Mouse (Mus musculus) midbrain, postnatal 0 days (tissue): Measurements from ENCODE around the gene Nkain4. TPM values are rescaled to one million over a fixed set of nuclear protein-coding genes. Genes with fewer than 3 reads are reported as not detected.

Experiments used
- ATAC-seq: fragments of 200-750 bp; cut with Nextera tagmentation; 2 replicates; pipeline ENCODE4 v1.8.0; 2017; ENCODE audit warnings: moderate number of reproducible peaks, mild to moderate bottlenecking, moderate TSS enrichment, moderate library complexity; ENCODE audit not compliant: low FRiP score
- DNase-seq: peaks from one replicate; pipeline ENCODE4 v3.0.0-alpha.2; 2015; ENCODE audit warnings: low spot score
- H3K27ac ChIP-seq: fragments of 300-500 bp; sonication (generic); 2 replicates; pipeline ENCODE4 v1.5.1; 2014; ENCODE audit warnings: low read depth, mild to moderate bottlenecking, low read length, mixed read lengths
- H3K27me3 ChIP-seq: fragments of 300-500 bp; sonication (generic); 2 replicates; pipeline ENCODE4 v1.6.1; 2014; ENCODE audit warnings: low read length, control low read depth, mixed read lengths; ENCODE audit not compliant: insufficient read depth
- H3K36me3 ChIP-seq: fragments of 300-500 bp; sonication (generic); 2 replicates; pipeline ENCODE4 v1.6.1; 2014; ENCODE audit warnings: low read length, control low read depth, mixed read lengths; ENCODE audit not compliant: insufficient read depth
- H3K4me1 ChIP-seq: fragments of 300-500 bp; sonication (generic); 2 replicates; pipeline ENCODE4 v1.6.1; 2014; ENCODE audit warnings: mild to moderate bottlenecking, control low read depth, antibody characterized with exemption, low read length, mixed read lengths; ENCODE audit not compliant: insufficient read depth
- H3K4me2 ChIP-seq: fragments of 300-500 bp; sonication (generic); 2 replicates; pipeline ENCODE4 v1.6.1; 2014; ENCODE audit warnings: low read depth, mild to moderate bottlenecking, low read length, mixed read lengths; ENCODE audit not compliant: poor library complexity, severe bottlenecking
- H3K4me3 ChIP-seq: fragments of 300-500 bp; sonication (generic); 2 replicates; pipeline ENCODE4 v1.5.1; 2014; ENCODE audit warnings: low read depth, mild to moderate bottlenecking, low read length, moderate library complexity
- H3K9ac ChIP-seq: fragments of 300-500 bp; sonication (generic); replicated peaks from 2 replicates; pipeline ENCODE4 v1.6.1; 2014; ENCODE audit warnings: mild to moderate bottlenecking, low read length, moderate library complexity, mixed read lengths; ENCODE audit not compliant: poor library complexity, severe bottlenecking
- H3K9me3 ChIP-seq: fragments of 300-500 bp; sonication (generic); 2 replicates; pipeline ENCODE4 v1.6.1; 2016; ENCODE audit warnings: low read length, control low read depth
- CTCF ChIP-seq: IDR thresholded peaks from 2 replicates; pipeline ENCODE4 v1.5.1; 2016; ENCODE audit warnings: antibody characterized with exemption, mild to moderate bottlenecking
- WGBS: fragments of 180-500 bp; shearing (Covaris S2); extraction: QIAGEN DNeasy Blood & Tissue Kit; methylation state at CpG from one replicate; pipeline ENCODE4 v1.1.7; 2014; 5-methylcytosine and 5-hydroxymethylcytosine counted together
- polyA plus RNA-seq: library from polyadenylated mRNA; unstranded; fragments of >200 nt; fragmentation: Nextera tagmentation; extraction: Ambion mirVana; gene quantifications from 2 replicates; pipeline ENCODE4 v1.2.1, GENCODE M21; 2015
- total RNA-seq: library from RNA; depleted of rRNA; stranded (reverse); fragments of >200 nt; gene quantifications from 2 replicates; pipeline ENCODE4 v1.2.3, GENCODE M21; 2014; rRNA removed

Gene Nkain4
- total RNA-seq: 40.4 and 59.5 TPM in 2 replicates
- polyA plus RNA-seq: 95.5 and 111 TPM in 2 replicates

DNA sequence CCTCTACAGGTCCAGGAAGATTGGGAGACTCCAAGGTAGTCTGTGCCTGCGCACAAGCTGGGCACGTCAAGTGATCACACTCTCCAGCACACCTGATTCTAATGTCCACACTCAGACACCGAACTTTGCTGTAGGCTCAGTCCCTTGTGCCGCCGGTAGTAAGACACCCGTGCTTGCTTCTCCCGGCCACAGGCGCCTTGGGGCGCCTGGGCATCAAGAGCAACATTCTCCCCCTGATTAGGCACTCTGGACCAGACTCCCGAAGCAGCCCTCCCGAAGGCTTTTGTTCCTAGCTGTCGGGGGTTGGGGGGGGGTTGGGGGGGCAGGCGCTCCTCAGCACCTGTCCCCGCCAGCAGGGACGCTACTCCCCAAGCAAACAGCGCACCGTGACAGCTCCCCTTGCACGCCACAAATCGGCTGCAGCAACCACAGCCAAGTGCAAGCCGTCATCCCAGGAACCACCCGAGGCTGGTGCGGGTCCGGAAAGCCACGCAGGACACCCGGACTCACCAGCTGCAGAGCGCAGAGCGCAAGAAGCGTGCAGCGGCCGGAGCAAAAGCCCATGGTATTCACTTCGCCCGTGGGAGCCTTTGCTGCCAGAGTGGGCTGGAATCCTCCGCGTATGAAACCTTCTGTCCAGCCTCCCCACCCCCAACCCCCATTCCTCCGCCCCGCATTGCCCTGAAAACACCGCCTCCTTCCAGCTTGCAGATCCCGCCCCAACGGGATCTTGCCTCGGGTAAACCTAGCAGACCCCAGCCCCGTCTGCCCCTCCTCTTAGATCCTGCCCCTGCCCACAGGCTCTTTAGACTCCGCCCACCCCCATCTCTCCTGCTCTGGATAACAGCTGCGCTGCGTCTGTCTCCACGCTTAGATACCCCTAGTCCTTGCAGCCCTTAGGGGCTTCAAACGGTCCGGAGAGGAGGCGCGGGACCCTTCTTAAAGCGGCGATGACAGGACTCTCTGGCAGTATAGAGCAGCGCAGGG, at the start of gene Nkain4:
Gene Nkain4, minus strand, starts transcription at position 639 of the 987 bp plus-strand sequence.
- Histone ChIP-seq H3K9ac (peak within 1 kb of the TSS; percentile 70), H3K9me3 (no peaks in the 10 kb centered on the region), H3K4me3 (peak within 1 kb of the TSS; percentile 55), H3K4me2 (peak within 1 kb of the TSS; percentile 86), H3K36me3 (no peaks in the 10 kb centered on the region), H3K4me1 (peaks cover 13% of the 10 kb centered on the region), H3K27ac (peak within 1 kb of the TSS; percentile 74), H3K27me3 (no peaks in the 10 kb centered on the region)
- peak; percentile 83 for ATAC-seq
- WGBS: under 1% methylated on average over 52 of the region's 52 CpGs
- peak; percentile 58 for TF ChIP-seq CTCF
- DNase-seq: peak; percentile 94

DNA sequence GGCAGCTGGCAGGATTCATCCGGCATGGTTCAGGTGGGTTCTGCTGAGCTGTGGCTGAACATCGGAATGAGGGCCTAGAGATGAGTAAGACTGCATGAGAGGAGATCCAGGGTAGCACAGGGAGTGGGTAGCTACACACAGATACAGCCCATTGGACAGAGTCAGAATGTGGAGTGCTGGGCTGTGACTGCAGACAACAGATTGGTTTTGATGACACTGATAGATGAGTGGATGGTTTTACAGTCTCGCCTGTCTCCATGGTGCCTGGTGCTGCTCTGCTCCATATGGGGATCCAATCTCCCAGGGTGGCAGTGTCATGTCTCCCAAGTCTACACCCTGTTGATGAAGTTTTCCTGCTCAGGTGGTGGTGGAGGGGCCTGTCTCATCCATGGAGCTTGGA, 42.4 kb upstream of the Nkain4 start:
- Histone ChIP-seq H3K9me3 (no peaks in the 10 kb centered on the region), H3K27ac (no peak overlapping the region), H3K4me1 (no peaks in the 10 kb centered on the region), H3K27me3 (no peaks in the 10 kb centered on the region), H3K4me3 (no peak overlapping the region), H3K9ac (no peak overlapping the region), H3K36me3 (no peaks in the 10 kb centered on the region), H3K4me2 (no peak overlapping the region)
- WGBS: 76% methylated on average over 3 of the region's 3 CpGs
- TF ChIP-seq CTCF: no peak
- DNase-seq: no peak
- ATAC-seq: no peak

DNA sequence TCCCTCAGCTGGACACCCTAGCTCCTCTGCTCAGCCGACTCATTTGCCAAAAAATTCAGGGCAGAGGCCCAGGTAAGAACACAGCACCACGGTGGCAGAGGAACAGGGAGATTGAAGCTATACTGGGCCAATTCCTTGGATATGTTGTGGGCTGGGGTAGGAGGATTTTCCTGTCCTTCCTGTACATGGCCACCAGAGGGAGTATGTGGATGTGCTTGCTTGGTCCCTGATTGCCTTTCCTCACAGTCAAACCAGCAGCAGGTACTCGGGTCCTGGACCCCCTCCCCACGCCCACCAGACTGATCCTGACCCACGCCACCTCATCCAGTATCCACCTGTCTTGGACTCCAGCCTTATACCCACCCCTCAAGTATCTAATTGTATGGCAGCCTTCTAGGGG, 41.9 kb upstream of the Nkain4 start:
- H3K4me2 ChIP-seq: no peak overlapping the region
- no peaks in the 10 kb centered on the region for H3K9me3 ChIP-seq
- ATAC-seq (peak; percentile 72), DNase-seq (peak; percentile 67)
- H3K9ac ChIP-seq: no peak overlapping the region
- peak; percentile 96 for TF ChIP-seq CTCF
- no peaks in the 10 kb centered on the region for H3K27me3 ChIP-seq
- no peak overlapping the region for H3K4me3 ChIP-seq
- no peak overlapping the region for H3K27ac ChIP-seq
- WGBS: 9% methylated on average over 5 of the region's 5 CpGs
- H3K36me3 ChIP-seq: no peaks in the 10 kb centered on the region
- H3K4me1 ChIP-seq: no peaks in the 10 kb centered on the region

DNA sequence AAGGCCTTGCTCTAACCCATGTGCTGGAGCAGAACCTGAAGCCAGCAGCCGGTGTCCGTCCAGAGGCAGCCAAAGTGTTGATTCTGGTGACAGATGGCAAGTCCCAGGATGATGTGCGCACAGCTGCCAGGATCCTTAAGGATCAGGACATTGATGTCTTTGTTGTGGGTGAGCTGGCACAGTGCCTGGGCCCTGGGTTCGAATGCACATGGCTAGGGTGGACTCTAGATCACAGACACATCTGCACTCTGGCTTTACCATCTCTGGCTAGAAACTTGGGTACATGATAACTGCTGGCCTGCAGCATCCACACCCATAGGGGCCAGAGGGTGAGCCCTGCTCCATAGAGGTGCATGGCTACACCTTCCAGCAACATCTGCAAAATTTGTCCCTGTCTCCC, 41.0 kb upstream of the Nkain4 start:
- H3K4me2 ChIP-seq: no peak overlapping the region
- no peaks in the 10 kb centered on the region for H3K4me1 ChIP-seq
- no peak overlapping the region for H3K27ac ChIP-seq
- H3K9me3 ChIP-seq: no peaks in the 10 kb centered on the region
- TF ChIP-seq CTCF: no peak
- 78% methylated on average over 4 of the region's 4 CpGs for WGBS
- no peaks in the 10 kb centered on the region for H3K36me3 ChIP-seq
- no peaks in the 10 kb centered on the region for H3K27me3 ChIP-seq
- no peak for DNase-seq
- no peak for ATAC-seq
- H3K9ac ChIP-seq: no peak overlapping the region
- no peak overlapping the region for H3K4me3 ChIP-seq

DNA sequence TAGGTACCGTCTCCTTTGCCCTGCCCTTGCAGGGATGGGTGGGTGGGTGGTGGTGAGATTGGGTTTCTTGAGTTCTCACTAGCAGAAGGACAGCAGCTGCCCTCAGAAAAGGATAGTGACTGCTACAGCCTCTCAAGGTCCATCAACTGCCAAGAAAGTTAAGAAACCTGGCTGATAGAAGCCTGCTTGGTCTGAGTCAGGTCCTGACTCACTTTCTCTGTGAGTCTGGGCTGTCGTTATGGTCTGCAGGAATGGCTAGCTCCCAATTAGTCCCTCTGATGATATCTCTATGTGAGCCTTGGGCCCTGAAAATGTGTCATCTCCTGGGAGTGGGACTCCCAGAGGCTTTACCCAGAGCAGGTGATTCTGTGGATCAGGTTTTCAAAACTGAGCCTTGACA, 39.9 kb upstream of the Nkain4 start:
- ATAC-seq: no peak
- Histone ChIP-seq H3K4me2 (no peak overlapping the region), H3K4me3 (no peak overlapping the region), H3K27ac (no peak overlapping the region), H3K4me1 (no peaks in the 10 kb centered on the region), H3K27me3 (no peaks in the 10 kb centered on the region), H3K9ac (no peak overlapping the region), H3K9me3 (no peaks in the 10 kb centered on the region), H3K36me3 (no peaks in the 10 kb centered on the region)
- no peak for TF ChIP-seq CTCF
- 76% methylated on average over 2 of the region's 2 CpGs for WGBS
- DNase-seq: no peak

DNA sequence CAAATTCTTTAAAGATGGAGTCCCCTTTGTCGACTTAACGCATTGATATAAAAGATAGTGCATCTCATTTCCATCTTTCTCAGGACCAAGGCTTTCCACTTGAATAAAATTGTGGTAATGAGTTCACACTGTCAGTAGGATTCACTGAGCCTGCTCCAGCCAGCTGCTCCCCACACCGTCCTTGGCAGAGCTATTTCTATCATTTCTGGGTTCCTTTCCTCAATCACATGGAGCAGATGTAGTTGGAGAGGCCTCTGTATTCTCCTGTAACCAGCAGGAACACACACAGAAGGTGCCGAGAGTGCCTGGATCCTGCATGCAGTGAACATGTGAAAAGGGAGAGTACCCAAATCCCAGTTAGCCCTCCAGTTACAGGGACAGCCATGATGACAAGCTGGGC, 35.8 kb upstream of the Nkain4 start:
- Histone ChIP-seq H3K4me3 (no peak overlapping the region), H3K27ac (no peak overlapping the region), H3K9me3 (no peaks in the 10 kb centered on the region), H3K27me3 (no peaks in the 10 kb centered on the region), H3K36me3 (no peaks in the 10 kb centered on the region), H3K9ac (no peak overlapping the region), H3K4me1 (no peaks in the 10 kb centered on the region), H3K4me2 (no peak overlapping the region)
- ATAC-seq: no peak
- TF ChIP-seq CTCF: no peak
- DNase-seq: no peak
- WGBS: 64% methylated on average over 4 of the region's 4 CpGs
